Mouse (Mus musculus): ENCODE measurements around the gene Spon1.

Gene Spon1

DNA sequence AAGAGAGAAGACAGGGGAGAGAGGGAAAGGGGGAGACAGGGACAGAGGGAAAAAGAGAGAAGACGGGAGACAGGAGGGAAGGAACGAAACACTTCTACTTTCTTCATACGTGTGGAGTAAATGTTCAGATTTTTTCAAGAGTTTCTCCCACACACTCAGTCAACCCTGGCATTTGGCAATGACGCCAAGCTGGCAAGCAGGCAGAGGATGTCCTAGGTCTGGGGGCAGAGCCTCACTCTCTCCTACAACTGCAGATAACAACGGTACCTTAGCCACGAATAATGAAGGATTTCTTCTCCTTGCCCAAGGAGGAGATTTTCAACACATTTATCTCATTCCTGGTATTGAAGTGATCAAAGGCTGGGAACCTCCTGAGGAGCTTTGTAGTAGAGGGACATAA is 321.5 kb downstream of the Spon1 start:
- no peak for DNase-seq (ENCODE audit: low read depth, low spot score)

DNA sequence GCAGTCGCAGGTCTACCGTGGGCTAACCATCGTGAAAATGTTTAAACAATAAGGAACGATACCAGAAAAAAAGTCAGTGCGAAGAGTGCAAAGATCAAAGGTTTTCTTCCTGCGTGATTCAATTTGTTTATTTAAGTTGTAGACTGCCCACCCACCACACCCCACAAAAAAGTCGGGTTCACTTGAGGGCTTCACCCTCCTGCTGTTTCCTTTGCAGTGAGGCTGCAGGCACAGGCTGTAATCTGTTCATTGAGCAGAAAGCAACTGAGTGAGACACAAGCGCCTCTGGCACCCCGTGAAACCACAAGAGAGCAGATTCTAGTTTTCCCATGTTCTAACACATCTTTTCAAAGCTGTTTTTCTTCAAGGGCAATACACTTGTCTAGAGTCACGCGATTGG is 322.2 kb downstream of the Spon1 start:
- peak; percentile 84 for DNase-seq (ENCODE audit: low read depth, low spot score)

DNA sequence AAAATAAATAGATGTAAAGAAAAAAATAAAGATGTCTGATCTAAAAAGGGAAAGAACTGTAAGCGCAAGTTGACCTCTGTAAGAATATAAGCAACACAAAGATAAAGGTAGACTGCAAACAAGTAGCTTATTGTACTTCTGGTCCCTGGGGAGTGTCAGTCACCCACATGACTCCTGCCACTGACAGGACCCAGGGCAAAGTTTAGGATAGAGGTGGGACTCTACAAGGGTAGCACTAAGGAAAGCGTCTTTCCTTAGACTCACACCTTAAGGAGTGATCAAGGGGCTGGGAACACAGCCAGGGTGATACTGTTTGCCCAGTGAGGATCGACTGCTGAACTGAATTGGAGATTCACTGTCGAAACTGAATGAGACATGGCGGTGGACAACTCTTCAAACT is 323.1 kb downstream of the Spon1 start:
- peak; percentile 47 for DNase-seq (ENCODE audit: low read depth, low spot score)

DNA sequence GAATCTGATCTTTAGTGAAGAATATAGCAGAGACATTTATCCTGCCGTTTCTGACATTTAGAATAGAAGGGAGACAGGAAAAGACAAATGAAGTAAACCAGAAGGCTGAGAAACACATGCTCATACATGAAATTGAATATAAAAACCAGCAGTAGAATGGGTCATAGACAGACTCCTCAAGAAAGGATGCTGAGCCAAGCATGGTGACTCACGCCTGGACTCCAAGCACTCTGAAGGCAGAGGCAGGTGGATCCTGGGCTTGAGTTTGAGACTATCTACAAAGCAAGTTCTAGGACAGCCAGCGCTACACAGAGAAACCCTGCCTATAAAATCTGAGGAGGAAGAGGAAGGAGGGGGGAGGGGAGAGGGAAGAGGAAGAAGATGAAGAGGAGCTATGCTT is 324.4 kb downstream of the Spon1 start:
- DNase-seq (ENCODE audit: low read depth, low spot score) = no peak

DNA sequence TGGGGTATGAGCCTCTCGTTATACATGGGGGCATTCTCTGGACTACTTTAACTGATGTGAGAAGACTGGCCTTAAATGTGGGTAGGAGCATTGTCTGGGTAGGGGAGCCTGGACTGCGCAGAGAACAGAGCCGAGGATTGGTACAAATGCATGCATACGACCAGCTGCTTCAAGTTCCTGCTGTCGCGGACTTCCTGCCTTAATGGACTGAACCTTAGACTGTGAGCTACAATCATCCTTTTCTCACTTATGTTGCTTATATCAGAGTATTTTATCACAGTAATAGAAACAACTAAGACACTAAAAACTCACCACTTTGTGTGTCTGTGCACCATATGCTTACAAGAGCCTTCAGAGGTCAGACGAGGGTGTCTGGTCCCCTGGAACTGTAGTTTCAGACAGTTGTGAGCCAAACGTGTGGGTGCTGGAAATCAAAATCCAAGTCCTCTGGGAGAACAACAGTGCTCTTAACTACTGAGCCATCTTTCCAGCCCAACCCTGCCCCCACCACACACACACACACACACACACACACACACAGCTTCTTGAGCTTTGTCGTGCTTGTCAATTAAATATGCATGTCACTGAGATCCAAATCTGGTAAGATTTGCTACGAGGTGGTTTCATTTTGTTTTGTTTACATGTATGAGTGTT is 325.2 kb downstream of the Spon1 start:
- peak; percentile 72 for DNase-seq (ENCODE audit: low read depth, low spot score)

Measured in A20 (cell line).